Mouse (Mus musculus) gastrocnemius, postnatal 10 days (tissue): Measurements from ENCODE around the gene Ctdsp2. TPM values are rescaled to one million over a fixed set of nuclear protein-coding genes. Genes with fewer than 3 reads are reported as not detected.

ENCODE experiments used
- DNase-seq: peaks from one replicate; pipeline ENCODE4 v3.0.0; 2021; ENCODE audit warnings: mixed read lengths
- total RNA-seq, 2 experiments: library from RNA; stranded (reverse); gene quantifications; 2 replicates each; pipeline ENCODE4 v1.2.3; 2021

Gene Ctdsp2
- total RNA-seq, 2 experiments from 2014 or later: 135 to 155 TPM

DNA sequence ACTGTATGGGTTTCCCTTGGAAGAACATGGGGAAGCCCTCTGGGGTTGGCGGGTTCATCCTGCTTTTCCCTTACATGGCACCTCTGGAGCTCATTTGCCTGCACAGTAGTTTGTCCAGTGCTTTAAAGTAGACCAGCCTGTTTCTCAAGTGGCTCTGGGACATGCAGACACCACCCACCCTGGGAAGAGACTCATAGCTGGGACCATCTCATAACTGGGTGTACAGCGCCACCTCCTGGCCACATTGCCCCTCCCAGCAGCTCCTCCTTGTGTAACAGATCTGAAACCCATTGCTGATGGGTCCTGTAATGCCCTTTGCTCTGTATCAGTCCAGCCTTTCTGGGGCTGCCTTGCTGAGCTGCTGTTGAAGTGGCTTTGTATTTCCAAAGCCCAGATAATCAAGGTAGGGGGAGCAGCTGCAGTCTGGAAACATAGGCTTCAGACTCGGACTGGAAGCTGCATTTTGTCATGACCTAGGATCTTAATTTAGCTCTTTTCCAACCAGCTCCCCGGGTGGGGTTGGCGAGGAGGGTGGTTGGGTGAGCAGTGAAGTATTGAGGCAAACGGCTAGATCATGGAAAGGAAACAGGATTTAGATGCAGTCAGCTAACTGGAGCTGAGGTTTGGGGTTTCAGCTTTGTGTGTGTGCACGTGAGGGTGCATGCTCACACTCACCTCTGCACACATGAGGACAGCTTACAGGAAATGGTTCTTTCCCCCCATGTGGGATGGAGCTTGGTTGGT lies 12.0 kb downstream of the Ctdsp2 start:
- peak; percentile 94 for DNase-seq

DNA sequence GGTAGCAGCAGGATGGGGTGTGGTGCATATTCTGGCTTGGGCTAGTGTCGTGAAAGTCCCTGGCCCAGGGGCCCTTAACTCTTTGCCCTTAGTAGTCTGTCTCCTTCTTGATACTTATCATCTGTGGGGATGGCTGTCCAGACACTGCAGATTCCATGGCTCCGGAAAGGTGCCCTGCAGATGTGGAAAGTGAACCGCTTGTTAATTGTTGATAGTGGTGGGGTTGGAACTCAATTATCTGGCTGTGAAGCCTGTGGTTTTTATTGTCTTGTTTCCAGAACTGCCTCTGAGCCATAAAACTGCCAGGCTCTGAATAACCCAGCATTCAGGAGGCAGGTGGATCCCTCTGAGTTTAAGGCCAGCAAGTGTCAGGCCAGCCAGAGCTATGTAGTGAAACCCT lies 13.2 kb downstream of the Ctdsp2 start:
- DNase-seq: no peak

DNA sequence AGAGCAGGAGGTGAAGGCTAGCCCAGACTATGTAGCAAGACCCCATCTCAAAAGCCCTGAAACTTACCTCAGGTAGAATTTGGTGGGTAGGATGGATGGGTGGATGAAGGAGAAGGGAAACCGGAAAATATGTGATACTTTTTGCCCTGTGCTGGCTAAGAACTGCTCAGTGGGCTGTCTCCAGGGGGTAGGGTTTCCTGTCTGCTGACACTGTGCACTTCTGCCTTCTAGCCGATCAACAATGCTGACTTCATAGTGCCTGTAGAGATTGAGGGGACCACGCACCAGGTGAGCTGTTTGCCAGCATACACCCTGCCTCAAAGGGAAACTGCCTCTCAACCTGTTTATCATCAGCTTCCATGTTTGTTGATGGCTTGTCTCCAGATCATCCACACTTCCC lies 15.1 kb downstream of the Ctdsp2 start:
- no peak for DNase-seq

DNA sequence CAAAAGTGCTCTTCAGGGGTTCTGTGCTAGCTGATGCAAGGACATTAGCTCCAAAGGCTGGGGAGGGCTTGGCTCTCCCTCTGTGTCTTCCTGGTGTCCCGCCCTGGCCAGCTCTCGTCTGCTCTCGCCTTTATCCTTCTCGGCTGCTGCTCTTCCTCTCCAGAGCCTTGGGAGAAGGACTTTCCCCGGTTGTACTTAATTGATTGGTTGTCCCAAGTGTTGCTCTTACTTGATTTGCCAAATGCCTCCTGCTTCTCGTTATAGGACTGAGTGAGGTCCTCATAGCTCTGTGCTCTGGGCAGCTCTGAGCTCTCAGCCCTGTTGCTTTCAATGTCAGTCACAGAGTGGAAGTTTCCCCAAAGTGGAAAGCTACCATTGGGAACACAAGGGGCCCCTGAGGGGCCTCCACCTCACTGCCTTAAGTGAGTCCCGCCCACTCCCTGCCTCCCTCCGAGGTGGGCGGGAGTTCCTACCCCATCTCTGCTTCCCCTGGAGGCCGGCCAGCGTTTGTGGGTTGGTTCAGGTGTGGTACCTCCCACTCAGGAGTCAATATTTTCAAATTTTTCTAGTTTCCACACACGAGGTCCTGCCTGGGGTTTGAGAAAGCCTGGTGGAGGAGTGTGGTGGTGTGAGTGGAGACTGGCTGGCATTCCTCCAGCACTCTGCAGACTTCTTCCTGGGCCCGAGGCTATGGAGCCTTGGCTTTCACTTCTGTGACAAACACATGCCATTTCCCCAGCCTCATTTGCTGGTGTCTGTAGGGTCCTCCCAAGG lies 19.0 kb downstream of the Ctdsp2 start:
- DNase-seq: no peak

DNA sequence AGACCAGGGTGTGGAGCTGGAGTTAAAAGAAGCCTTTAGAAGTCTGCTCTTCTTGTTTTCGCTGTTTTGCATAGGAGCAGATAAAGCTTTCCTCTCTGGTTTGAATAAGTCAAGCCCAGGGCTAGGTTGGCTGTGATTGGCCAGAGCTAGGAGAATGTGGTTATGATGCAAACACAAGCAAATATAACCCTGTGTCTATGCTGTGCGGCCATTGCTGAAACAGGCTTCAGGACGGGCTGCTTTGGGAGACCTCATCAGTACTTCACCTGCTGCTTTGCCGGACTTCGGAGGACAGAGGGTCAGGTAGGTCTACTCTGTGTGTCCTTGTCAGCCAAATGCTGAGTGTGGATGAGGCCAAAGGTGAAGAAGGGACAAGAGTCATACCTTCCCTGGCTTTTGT lies 22.0 kb downstream of the Ctdsp2 start, which contains the start of gene Avil:
Gene Avil (plus strand): TSS at position 181 of the 400 bp plus-strand sequence.
- DNase-seq: no peak

DNA sequence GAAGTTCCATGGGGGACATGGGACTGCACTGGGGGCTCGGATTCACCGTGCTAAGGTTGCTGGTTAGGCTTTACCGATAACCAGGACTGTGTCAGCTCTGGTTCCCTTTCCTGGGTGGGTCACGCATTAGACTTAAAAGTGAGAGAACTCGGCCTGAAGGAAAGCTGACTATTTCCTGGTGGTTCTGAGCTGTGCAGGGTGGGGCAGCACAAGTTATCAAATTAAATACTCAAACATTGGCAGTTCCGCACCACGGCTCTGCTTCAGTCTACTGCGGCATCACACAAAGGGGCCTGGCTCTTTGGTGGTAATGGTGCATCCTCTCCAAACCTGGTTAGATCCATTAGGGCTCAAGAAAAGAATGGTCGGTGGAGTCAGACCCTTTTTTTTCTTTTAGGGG lies 22.8 kb downstream of the Ctdsp2 start:
- no peak for DNase-seq

DNA sequence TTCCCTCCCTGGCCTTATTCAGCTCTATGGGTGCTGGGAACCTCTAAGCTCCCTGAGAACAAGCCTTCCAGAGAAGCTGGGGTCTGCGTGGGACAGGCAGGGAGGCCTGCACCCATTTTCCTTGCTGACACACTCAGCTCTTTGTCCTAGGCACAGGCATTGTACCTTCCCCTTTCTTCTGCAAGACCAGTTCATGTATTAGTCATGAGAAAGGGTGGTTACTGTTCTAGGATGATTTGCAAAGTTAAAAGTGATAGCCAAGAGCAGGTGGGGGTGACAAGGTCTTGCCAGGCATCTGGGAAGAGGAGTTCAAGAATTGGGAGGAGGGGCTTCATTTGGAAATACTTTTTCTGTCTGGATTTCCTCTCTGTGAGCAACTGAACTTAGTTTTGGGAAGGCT lies 23.5 kb downstream of the Ctdsp2 start:
- no peak for DNase-seq

DNA sequence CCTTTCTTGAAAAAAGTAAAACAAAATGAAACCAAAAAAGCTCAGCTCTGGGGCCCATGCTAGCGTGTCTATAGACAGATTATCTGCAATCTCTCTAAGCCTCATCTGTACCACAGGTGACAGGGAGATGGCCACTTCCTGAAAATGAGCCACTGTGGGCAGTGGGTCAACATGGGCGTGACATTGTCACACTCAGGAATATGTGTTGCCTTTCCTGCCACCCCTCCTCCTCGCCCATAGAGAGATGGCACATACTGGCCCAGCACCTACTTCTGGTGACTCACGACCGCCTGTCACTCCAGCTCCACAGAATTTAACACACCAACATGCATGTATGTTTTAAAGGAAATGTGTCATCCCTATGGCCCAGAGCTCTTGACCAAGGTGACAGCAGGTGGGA lies 24.2 kb downstream of the Ctdsp2 start:
- no peak for DNase-seq

DNA sequence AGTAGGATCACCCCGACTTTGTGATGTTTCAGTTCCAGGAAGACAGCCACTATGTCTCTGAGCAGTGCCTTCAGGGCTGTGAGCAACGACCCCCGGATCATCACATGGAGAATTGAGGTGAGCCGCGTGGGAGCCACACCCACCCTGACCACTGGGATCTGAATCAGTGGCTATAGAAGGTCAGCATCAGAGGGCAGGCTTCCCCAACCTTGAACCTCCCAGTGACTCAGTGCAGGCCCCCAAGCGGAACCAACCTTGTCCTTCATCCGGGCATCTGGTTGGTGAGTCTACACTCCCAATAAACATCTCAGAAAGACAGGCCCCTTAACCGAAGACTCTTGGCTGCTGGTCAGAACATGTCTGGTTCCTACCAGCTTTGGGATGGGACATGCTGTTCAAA lies 24.8 kb downstream of the Ctdsp2 start:
- no peak for DNase-seq

DNA sequence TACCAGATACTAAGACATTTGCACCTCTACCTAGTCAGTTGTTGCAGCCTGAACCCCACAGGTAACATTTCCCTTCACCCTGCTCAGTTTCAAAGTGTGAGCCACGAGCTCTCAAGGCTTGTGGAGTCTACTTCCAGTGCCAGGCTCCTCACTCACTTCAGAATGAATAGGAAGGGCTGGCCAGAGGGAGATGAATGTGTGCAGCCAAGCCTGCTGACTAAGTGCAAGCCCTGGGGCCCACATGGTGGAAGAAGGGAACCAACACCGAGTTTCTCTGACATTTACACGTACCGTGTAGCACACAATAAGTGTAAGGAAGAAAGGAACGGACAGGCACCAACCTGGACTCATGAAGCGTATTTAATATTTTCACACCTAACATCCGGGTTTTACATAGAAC lies 25.3 kb downstream of the Ctdsp2 start:
- no peak for DNase-seq

DNA sequence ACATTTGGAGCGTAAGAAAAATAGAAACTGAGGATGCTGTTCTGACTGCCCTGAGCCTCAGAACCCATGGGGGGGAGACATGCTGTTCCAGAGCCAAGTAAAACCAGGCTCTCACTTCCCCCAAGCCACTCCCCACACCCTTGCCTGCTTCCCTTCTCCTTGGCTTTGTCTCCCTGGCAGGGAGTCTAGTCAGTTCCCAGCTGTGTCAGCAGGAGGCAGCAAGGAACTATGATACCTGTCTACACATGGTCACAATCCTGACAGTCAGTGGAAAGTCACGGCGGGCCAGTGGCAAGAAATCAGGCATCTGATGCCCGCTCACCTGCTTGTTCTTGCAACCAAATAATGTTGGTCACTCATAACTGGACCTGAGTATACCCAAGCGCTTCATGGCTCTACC lies 38.0 kb downstream of the Ctdsp2 start:
- no peak for DNase-seq

DNA sequence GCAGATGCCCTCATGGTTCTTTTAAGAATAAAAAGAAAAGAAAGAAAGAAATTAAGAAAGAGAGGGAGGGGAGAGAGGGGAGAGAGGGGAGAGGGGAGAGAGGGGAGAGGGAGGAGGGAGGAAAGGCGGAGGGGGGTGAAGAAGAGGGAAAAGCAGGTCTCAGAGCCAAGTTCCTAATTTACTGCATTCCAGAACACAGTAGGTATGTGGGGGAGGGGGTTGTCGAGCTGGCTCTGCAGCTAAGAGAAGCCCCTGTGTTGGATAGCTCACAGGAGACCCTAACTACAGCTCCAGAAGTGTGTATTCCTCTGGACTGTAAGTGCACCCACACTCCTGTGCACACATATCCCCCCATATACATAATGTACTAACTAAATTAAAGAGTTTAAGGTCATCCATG lies 38.6 kb downstream of the Ctdsp2 start:
- DNase-seq: no peak

DNA sequence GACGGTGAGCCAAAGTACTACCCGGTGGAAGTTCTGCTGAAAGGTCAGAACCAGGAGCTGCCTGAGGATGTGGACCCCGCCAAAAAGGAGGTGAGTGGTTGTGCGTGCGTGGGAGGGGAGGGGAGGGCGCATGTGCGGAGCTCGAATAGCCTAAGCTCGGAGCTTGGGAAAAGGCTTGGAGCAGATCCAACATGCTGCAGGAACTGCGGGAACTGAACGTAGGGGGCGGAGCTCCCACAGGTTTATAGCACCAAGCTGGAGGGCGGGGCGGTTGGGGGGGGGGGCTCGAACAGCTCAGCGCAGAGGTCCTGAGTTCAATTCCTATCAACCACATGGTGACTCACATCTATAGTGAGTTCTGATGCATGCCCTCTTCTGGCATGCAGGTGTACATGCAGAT lies 39.9 kb downstream of the Ctdsp2 start:
- no peak for DNase-seq

DNA sequence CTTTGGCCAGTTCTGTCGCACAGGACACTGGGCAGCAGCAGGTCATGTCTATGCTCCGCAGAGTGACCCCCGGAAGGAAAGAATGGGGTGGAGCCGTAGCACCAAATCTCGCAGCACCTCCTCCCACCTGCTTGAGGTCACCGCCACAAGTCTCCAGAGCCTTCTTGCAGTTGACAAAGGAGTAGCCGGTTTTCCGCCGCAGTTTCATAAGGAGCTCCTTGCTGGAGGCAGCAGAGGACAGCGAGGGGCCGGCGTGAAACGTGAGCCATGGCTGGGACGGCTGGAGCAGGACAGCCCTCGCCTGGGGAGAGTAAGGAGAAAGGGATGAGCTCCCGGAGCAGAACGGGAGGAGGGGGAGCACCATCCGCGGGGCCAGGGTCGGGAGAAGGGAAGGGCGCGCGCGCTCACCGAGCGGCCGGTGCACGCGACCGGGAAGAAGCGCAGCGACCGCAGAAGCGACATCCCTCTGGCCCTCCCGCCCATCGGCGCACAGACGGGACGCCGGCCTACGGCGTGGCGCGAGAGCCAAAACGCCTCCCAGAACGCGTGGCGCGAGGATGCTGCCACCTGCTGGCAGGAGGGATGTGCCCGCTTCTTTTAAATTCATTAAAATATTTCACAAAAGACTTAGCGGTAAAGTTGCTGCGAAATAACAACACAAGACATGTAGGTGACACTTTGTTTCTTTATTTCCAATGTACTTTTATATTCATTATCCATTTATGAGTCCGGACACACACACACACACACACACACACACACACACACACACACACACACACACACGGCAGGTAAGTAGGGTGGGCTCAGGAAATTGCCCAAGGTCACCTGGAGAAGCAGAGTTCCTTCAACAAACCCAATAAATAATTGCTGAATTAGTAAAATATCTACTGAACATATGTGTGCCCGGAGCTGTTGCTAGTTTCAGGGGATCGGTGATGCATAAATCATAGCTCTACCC lies 52.1 kb downstream of the Ctdsp2 start, which contains the start of gene Tsfm:
Gene Tsfm (minus strand): TSS at position 505 of the 961 bp plus-strand sequence.
- DNase-seq: peak; percentile 98

DNA sequence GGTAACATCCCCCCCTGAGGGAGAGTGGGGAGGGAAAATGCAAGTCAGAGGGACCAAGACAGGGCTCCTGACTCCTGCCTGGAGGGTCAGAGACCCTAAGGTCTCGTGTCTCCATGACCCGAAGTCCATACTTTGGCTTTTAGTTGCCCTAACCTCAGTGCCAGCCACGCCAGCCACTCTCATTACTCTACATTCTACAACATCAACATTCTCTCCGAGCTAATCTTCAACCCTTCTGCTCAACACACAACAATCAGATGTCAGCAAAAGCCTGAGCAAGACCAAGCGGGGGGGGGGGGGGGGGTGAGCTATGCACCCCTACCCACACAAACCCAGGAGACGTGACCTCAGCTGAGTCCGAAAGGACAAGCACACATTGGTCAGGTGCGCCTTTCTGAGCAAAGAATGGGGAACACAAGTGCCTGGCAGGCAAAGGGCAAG lies 54.8 kb downstream of the Ctdsp2 start:
- DNase-seq: no peak

DNA sequence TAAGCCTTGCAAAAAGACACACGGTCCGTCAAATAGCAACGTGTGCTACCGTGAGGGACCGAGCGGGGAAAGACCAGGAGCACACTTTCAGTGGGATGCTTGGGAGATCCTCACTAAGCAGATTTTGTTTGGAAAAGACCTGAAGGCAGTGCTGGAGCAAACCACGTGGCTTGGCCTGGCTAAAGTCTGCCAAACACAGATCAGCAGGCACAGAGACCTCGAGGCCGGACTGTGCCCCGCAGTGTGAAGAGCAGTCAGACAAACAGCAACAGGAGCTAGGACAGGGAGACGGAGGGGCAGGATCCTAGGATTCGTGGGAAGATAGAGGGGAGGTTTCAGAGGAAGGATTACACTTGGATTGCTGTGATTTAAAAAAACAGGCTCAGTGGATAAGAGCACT lies 57.8 kb downstream of the Ctdsp2 start:
- no peak for DNase-seq

DNA sequence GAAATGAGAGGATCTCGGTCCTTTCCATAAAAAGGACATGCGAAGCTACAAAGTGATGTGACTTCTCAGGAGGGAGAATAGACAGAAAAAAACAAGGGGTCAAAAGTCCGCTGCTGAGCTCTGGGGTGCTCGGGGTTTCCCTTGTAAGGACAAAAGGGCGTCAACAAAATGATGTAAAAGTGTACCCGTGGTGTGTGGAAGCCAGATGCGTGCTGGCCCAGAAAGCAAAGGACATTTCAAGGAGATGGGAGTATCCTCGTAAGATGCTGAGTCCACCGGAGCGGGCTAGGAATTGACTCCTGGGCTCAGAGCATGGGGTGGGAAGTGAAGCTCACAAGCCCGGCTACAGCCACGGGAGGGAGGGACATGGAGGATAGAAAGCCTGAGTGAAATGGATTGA lies 59.1 kb downstream of the Ctdsp2 start:
- DNase-seq: no peak

DNA sequence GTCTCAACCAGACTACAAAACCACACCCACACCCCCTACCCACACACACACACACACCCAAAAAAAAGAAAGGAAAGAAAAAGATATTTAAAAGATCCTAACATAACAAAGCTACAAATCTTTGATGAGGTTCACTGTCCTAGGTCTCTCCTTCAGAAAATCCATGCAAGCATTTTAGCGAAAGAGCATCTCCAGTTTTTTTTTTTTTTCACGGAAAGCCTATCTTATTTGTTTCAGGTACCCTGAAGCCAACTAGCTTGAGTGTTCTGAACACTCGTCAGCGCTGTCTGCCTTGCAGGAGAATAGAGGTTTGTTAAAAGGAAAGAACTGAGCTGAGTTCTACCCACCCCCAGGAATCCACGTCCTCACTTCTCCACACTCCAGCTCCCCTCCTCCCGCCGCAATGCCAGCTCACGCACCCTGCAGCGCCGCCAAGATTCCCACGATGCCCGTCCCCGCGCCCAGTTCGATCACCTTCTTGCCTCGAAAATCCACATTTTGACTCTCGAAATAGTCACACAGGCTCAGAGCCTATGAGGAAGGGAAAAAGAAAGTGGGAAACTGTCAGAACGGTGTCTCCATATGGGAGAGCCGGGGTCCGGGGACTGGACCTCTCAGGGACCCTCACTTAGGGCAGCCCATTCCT lies 62.2 kb downstream of the Ctdsp2 start:
- DNase-seq: no peak

DNA sequence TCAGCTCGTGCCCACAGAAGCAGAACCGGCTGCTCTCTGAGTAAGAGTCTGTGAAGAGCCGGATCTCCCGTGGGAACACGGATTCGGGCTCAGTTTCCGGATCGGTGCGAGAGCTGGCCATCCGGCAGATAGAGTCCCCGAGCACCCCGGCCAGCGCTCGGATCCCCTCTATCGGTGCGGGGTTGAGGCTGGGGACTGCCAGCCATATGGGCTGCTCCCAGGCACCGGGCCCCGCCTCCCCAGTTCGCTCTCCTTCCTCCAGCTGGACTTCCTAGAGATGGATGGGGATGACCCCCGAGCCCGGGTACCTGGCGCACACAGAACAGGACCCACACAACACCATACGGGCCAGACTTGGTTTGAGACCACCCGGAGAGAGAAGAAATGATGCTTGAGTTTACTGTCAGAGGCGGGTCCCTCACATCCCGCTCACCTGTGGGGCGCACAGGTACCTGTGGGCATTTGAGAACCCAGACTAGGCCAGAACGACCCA lies 62.8 kb downstream of the Ctdsp2 start, which contains the start of the genes Mettl1 and Eef1akmt3:
Gene Mettl1 (plus strand): TSS at position 141 of the 493 bp plus-strand sequence.
Gene Eef1akmt3 (minus strand): TSS at position 240 of the 493 bp plus-strand sequence.
- DNase-seq: peak; percentile 50

DNA sequence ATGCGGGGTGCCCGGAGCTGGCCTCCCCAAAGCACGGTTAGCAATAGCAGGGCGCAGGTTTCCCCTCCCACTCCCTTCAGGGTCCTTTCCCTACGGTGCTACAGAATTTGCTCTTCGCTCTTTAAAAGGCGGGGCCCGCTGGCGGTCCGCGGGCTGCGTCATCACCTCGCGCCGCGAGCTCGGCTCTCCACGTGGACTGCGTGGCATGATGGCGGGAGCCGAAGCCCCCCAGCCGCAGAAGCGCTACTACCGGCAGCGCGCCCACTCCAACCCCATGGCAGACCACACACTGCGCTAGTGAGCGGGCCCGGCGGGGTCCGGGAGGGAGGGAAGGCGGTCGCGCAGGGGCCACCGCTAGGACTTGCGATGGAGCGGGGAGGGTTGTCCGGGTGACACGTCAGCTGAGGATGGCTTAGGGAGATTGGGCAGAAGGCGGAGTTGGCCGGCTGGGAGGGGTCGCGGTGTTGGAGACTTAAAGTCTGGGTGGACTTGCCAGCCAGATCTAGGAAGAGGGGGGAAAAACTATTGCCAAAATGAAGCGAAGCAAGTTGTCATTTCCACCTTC lies 63.3 kb downstream of the Ctdsp2 start:
- DNase-seq: peak; percentile 92

DNA sequence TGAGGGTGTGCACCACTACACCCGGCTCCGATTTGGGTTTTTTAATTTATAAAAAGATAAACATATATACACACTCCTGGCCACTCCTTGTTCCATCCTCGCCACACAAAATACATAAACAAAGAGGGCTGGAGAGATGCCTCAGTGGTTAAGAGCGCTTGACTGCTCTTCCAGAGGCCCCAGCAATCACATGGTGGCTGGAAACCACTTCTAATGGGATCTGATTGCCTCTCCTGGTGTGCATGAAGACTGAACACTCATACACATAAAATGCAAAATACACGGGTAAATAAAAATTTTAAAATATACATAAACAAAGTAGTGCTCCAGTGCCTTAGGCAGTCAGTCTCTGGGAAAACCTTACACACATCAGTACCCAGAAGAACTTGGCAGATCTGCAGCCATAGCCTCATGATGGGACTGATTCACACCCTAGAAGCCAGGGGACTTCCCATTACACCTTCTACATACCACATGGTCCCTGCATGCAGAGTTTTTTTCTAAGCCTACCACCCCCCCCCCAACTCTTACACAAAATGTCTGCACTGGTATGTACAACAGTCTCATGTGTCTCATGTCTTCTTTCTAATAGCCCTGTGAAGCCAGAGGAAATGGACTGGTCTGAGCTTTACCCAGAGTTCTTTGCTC lies 64.1 kb downstream of the Ctdsp2 start:
- DNase-seq: no peak
